Mouse (Mus musculus): Measurements from ENCODE around the gene Hmox1.

DNA sequence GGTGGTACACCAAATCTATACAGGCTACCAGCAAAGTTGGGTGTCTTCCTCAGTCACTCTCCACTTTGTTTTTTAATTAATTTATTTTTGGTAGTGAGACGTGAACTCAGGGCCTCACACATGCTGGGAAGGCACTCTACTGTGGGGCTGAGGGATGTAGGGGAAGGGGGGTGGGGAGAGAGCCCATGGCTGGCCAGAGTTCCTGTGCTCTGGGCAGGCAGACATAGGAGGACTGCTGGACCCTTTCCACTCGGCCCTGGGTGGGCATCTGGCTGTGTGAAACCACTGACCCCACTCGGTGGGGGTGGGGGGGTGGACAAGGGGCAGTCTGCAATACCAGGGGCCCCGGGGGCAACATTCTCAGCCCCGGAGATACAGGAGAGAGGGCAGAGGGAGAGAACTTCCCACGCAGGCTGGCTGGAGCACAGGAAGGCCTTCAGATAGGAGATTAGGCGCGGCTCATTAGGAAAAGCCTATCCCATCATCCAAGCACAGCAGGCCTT lies 10.0 kb downstream of the Hmox1 start:
- TF ChIP-seq CTCF (IDR thresholded peaks at IDR 0.05; ENCODE audit: low read depth), result no peak
- TF ChIP-seq EP300 (IDR thresholded peaks at IDR 0.05; ENCODE audit: low read depth), result no peak

Data from liver, postnatal 0 days (tissue).